Mouse (Mus musculus): ENCODE results near the gene Sparc.
A peak's percentile ranks its signal among the peaks of the same experiment; 100 is the strongest.

The Sparc gene

GRCm38 (mm10) chr11:55422978-55423377, at the start of gene Sparc:
Sparc (minus strand) TSS chr11:55423183.
- DNase-seq (ENCODE audit: low read depth, low spot score), result no peak

DNA sequence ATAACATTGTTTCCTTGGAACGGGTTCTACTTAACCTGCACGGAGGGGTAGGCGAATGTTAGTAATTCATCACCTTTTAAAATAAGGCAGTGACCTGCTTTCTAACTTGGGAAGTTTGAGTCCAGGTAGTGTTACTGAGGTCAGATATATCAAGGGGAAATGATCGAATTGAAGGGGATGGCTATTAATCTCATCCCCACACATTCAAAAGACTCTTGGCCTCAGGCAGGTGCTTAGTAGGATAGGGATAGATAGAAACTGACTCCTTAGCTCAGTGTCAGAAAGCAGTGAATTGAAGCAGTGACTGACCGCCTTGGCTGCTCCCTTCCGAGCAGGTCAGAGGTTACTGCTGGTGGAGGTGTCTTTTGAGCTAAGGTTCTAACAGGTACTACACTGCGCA, 48.5 kb upstream of the Sparc start:
- no peak for DNase-seq (ENCODE audit: low read depth, low spot score)

DNA sequence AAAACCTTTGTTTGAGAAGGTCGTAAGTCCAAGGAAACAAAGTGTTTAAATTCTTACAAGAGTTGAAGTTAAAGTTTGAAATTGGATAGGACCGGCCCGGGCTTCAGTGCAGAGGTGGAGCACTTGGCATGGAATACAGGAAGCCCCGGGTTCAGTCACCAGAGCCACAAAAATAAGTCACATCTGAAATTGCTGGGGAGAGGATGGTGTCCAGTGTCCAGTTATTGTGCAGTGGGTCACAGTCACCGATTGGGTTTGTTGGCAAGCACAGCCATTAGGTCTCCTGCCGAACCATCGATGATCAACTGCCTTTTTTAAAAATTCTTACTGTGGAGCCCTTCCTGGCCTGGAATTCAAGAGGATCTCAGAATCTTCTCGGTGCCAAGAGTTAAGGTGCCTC, 47.8 kb upstream of the Sparc start:
- DNase-seq (ENCODE audit: low read depth, low spot score), result no peak

- DNase-seq (ENCODE audit: low read depth, low spot score), result peak; percentile 72
Observed at GRCm38 (mm10) chr11:55469923-55470691, 47.1 kb upstream of the Sparc start.

DNA sequence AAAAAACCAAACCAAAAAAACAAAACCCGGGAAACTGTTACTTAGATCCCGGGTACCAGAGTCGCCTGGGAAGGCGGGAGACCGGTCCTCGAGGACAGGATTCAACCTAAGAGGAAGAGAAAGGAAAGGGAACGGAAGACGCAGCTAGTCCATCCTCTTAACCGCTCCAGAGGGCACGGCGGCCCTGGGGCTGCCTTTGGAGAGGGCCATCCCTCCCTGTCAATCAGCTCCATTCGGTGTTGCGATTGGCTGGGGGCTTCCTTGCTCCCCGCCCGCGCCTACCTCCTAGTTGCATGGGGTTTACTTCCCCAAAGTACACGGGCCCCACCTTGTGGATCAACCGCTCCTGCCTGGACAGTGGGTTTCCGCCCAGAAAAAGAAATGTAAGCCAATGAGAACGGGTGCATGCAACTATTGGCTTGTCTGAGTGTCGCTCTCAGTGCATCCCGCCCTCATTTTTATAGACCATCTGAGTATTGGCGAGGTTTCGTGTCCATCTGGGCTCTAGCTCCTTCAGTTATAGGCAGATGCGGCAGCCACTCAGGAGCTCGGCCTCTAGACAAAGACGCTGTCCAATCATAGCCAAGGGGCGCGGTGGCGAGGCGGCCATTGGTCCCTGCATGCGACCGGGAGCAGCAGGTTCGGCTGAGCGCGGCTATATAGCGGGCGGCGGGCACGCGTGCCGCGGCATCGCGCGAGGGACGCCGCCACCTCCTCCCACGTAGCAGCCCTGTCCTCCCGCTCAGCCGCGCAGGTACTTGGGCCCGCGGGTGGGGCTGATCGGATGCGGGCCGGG, 46.3 kb upstream of the Sparc start, which contains the start of gene G3bp1:
TSS of gene G3bp1 (plus strand) at position 638 of the 796 bp plus-strand sequence.
- peak; percentile 100 for DNase-seq (ENCODE audit: low read depth, low spot score)

- no peak for DNase-seq (ENCODE audit: low read depth, low spot score)
Observed at GRCm38 (mm10) chr11:55468611-55469047, 45.6 kb upstream of the Sparc start.

DNA sequence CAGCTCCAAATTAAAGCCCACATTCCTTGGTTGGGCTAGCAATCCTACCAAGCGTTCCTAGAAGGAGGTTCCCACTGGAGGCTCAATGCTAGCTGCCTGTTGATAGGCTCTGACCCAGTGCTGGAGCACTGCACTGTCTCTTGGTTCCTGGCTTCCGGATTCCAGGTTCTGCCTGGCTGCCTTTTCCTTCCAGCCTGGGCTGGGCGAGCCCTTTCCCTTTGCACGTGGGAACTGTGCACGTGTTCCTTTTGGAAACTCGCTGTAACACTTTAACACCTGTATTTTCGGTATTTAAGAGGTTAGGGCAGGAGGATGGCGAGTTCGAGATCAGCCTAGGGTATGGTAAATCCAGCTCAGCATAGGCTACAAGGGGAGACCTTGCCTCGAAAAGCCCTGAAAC, 45.0 kb upstream of the Sparc start:
- DNase-seq (ENCODE audit: low read depth, low spot score), result peak; percentile 97

GRCm38 (mm10) chr11:55465177-55465576, 42.2 kb upstream of the Sparc start:
- DNase-seq (ENCODE audit: low read depth, low spot score), result no peak

GRCm38 (mm10) chr11:55464707-55465106, 41.7 kb upstream of the Sparc start:
- no peak for DNase-seq (ENCODE audit: low read depth, low spot score)

- DNase-seq (ENCODE audit: low read depth, low spot score), result no peak
Observed at GRCm38 (mm10) chr11:55462149-55462548, 39.2 kb upstream of the Sparc start.

- peak; percentile 99 for DNase-seq (ENCODE audit: low read depth, low spot score)
Observed at GRCm38 (mm10) chr11:55461019-55461645, 38.1 kb upstream of the Sparc start, which contains the start of gene Atox1. Atox1 (minus strand) TSS chr11:55461239.

DNA sequence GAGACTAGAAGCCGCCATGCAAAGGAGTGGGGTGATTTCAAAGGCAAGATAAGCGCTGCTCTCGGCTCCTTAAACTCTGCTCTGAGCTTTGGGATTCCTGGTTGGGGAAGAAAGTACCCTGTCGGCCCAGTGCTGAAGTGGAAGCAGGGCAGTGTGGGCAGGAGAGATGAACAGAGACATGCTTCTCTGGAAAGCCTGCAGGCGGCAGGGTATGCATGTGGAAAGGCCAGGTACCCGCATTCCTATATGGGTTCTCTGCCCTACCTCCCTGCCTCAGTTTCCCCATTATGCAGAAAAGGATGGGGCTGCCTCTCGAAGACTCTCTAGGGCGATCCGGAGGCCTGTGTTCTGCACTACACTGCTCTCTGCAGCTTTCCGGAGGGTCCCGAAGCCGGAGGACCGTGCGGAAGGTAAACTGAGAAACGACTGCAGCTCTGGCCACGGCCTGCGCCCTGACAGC, 37.6 kb upstream of the Sparc start:
- peak; percentile 69 for DNase-seq (ENCODE audit: low read depth, low spot score)

- DNase-seq (ENCODE audit: low read depth, low spot score), result peak; percentile 46
Observed at GRCm38 (mm10) chr11:55459850-55460558, 37.0 kb upstream of the Sparc start.

DNA sequence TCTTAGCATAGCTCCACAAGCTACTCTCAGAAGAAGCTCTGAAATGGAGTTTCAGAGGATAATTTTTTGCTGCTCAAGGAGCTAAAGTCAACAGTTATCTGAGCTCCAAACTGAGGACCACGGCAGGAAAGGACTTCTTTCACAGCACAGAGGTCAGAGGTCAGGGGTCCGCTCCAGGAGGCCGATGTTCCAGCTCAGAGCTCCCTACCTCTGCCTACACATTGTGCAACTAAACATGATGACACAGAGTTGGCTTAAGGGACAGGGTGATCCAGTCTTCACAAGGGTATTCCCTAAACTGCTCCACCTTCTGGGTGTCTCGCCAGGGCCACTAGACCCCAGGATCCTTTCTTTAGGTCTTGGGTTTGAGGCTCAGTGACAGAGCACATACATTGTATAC, 35.5 kb upstream of the Sparc start:
- no peak for DNase-seq (ENCODE audit: low read depth, low spot score)

DNA sequence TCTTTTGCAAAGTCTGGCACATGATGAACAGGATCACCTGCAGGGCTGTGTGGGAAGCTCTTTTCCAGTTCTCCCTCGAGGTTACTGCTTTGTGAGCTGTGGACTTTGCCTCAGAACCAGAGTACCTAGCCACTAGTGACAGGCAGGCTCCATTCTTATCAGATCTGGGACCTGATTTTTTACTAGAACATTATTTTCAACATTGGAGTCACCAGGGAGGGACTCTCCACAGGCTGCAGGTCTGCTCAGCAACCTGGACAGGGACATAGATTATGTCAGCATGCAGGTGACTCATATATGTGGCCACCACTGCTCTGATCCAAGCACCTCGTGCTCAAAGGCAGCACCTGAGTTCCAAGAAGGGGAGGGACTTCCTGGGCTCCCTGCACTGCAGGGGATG, 32.2 kb upstream of the Sparc start:
- DNase-seq (ENCODE audit: low read depth, low spot score), result no peak

GRCm38 (mm10) chr11:55453640-55454039, 30.7 kb upstream of the Sparc start:
- DNase-seq (ENCODE audit: low read depth, low spot score), result no peak

GRCm38 (mm10) chr11:55450311-55450710, 27.3 kb upstream of the Sparc start:
- peak; percentile 85 for DNase-seq (ENCODE audit: low read depth, low spot score)

- no peak for DNase-seq (ENCODE audit: low read depth, low spot score)
Observed at GRCm38 (mm10) chr11:55449531-55449930, 26.5 kb upstream of the Sparc start.

- peak; percentile 82 for DNase-seq (ENCODE audit: low read depth, low spot score)
Observed at GRCm38 (mm10) chr11:55446579-55446978, 23.6 kb upstream of the Sparc start.

- DNase-seq (ENCODE audit: low read depth, low spot score), result peak; percentile 88
Observed at GRCm38 (mm10) chr11:55444772-55445171, 21.8 kb upstream of the Sparc start.

- DNase-seq (ENCODE audit: low read depth, low spot score), result peak; percentile 57
Observed at GRCm38 (mm10) chr11:55439718-55440117, 16.7 kb upstream of the Sparc start.
